Mouse (Mus musculus) retina, postnatal 7 days (tissue): ENCODE results near the gene Npas1.

Source experiments
- DNase-seq: peaks from one replicate; pipeline ENCODE4 v3.0.0-alpha.2; 2012; ENCODE audit warnings: low read depth, low spot score

The Npas1 gene

GRCm38 (mm10) chr7:16418713-16419112 is 58.8 kb downstream of the Npas1 start:
- DNase-seq, result no peak

GRCm38 (mm10) chr7:16417141-16417771 is 60.3 kb downstream of the Npas1 start:
- DNase-seq, result no peak

GRCm38 (mm10) chr7:16415426-16415825 is 62.1 kb downstream of the Npas1 start:
- no peak for DNase-seq

- peak; percentile 67 for DNase-seq
Observed at GRCm38 (mm10) chr7:16412930-16413329, 64.6 kb downstream of the Npas1 start.

GRCm38 (mm10) chr7:16412220-16412896 is 65.2 kb downstream of the Npas1 start:
- no peak for DNase-seq

GRCm38 (mm10) chr7:16411100-16411499 is 66.4 kb downstream of the Npas1 start:
- DNase-seq, result no peak

GRCm38 (mm10) chr7:16406978-16407377 is 70.5 kb downstream of the Npas1 start:
- no peak for DNase-seq
